Mouse (Mus musculus): ENCODE measurements around the gene Ncs1. TPM values are rescaled to one million over a fixed set of nuclear protein-coding genes. Genes with fewer than 3 reads are reported as not detected.

The Ncs1 gene
- polyA plus RNA-seq, 1 experiment from 2014 or later = 66.5 TPM

DNA sequence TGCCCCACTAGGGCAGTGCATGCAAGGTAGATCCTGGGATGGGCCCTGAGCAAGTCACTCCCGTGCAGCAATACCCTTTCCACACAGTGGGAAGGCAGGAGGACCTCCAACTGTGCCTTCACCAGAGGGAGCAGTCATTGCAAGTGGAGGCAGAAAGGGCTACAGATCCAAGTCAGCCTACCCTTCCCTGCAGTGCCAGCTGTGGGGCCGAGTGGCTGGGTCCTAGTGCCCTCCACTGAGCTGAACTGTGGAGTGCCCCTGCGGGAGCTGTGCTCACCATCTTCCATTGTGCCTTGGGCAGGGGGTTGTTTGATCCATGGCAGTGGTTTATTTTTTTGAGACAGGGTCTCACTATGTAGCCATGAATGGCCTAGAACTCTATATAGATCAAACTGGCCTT lies 34.4 kb upstream of the Ncs1 start:
- Histone ChIP-seq H3K36me3 (replicated peaks) (peaks cover 90% of the 10 kb centered on the region), H3K4me1 (peaks cover 14% of the 10 kb centered on the region), H3K4me3 (no peak overlapping the region), H3K27ac (replicated peaks) (peak overlapping the region; percentile 10; the same call in 1 of the 2 replicates), H3K9me3 (no peaks in the 10 kb centered on the region), H3K27me3 (replicated peaks; ENCODE audit: low read depth, poor library complexity, severe bottlenecking) (no peaks in the 10 kb centered on the region)
- no peak for DNase-seq (ENCODE audit: low spot score)
- 63% methylated on average over 3 of the region's 3 CpGs for WGBS

DNA sequence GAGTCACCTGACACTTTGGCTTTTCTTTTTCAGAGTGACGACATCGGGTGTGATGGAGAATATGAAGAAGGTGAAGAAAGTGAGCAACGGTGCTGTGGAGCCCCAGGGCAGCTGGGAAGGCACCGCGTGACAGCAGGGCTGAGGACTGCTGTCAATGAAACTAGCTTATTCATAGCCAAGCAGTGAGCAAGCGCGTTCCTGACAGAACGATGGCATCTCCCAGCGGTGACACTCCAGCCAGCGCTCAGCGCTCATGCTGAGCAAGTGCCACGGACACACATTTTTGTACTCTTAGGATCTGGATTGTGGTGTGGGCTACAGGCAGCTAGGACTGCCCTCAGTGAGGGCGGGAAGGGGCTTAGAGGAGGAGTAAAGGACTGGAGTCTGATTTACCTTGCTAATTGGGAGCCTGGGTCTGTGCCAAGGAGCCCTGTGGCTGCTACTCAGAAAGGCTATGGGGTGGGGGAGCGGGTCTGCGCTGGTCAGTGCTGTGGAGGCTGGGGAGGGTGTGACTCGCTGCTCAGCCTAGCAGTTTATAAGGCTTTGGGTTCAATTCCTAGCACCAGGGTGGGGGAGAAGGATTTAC lies 31.3 kb upstream of the Ncs1 start:
- WGBS = 88% methylated on average over 16 of the region's 16 CpGs
- Histone ChIP-seq H3K4me3 (no peak overlapping the region), H3K27me3 (replicated peaks; ENCODE audit: low read depth, poor library complexity, severe bottlenecking) (no peaks in the 10 kb centered on the region), H3K9me3 (no peaks in the 10 kb centered on the region), H3K4me1 (no peaks in the 10 kb centered on the region), H3K36me3 (replicated peaks) (peaks cover 71% of the 10 kb centered on the region), H3K27ac (replicated peaks) (no peak overlapping the region)
- no peak for DNase-seq (ENCODE audit: low spot score)

DNA sequence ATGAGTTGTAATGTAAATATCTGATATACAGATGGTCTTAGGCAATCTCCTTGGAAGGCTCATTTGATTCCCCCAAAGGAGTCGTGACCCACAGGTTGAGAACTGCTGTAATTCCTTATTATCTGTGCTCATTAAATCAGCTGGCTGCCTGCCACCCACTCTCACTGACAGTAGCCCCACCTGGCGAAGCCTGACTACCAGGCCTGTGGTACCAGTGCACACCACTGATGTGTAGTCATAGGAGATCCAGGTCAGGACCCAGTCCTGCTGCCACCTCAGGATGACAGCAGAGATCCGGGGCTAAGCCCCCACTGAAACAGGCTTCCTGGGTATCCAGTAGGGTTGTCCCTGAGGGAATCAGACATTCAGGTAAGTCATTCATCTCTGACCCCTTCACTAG lies 27.0 kb upstream of the Ncs1 start:
- no peak for DNase-seq (ENCODE audit: low spot score)
- 84% methylated on average over 3 of the region's 3 CpGs for WGBS
- H3K4me1 ChIP-seq = no peaks in the 10 kb centered on the region
- H3K9me3 ChIP-seq = no peaks in the 10 kb centered on the region
- no peaks in the 10 kb centered on the region for H3K27me3 ChIP-seq (replicated peaks; ENCODE audit: low read depth, poor library complexity, severe bottlenecking)
- no peak overlapping the region for H3K4me3 ChIP-seq
- no peak overlapping the region for H3K27ac ChIP-seq (replicated peaks)
- H3K36me3 ChIP-seq (replicated peaks) = peaks cover 32% of the 10 kb centered on the region

DNA sequence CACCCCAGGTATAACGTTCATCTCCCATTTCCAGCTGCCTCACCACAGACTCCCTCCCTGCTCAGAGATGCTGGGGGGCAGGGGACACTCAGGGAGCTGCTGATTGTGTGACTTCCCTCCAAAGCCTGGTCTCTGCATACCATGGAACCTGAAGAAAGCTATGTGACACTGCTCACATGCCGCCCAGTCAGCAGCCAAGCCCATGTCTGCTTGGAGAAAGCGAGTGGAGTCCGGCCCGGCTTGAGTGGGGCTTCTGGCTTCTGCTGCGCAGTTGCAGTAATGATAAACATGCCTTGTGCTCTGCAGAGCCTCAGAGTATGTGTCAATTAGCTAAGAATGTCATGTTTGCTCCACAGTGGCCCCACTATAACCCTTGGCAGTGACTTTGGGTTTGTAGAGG lies 26.2 kb upstream of the Ncs1 start:
- DNase-seq (ENCODE audit: low spot score) = no peak
- WGBS = 81% methylated on average over 6 of the region's 6 CpGs
- no peaks in the 10 kb centered on the region for H3K27me3 ChIP-seq (replicated peaks; ENCODE audit: low read depth, poor library complexity, severe bottlenecking)
- no peaks in the 10 kb centered on the region for H3K4me1 ChIP-seq
- no peak overlapping the region for H3K27ac ChIP-seq (replicated peaks)
- H3K4me3 ChIP-seq = no peak overlapping the region
- no peaks in the 10 kb centered on the region for H3K9me3 ChIP-seq
- H3K36me3 ChIP-seq (replicated peaks) = peaks cover 24% of the 10 kb centered on the region

DNA sequence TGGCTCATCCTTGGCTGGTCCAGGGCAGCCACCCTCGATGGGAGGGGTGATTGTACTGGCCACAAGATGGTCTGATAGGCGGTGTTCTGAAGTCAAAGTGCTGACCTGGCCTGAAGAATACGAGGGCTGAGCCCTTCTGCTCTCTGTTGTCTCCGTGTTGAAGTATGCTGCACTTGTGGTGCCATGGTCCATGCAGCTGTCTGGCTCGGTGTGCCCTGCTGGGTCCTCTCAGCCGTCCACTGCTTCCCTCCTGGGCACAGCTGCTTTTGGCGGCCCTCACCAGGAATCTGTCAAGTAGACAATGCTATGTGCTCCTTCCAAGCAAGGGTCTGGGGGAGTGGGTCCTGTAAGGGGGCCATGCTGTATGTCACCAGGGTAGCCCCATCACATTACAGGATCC lies 24.8 kb upstream of the Ncs1 start:
- H3K27ac ChIP-seq (replicated peaks) = no peak overlapping the region
- peaks cover 10% of the 10 kb centered on the region for H3K36me3 ChIP-seq (replicated peaks)
- H3K4me1 ChIP-seq = no peaks in the 10 kb centered on the region
- 73% methylated on average over 7 of the region's 7 CpGs for WGBS
- H3K4me3 ChIP-seq = no peak overlapping the region
- DNase-seq (ENCODE audit: low spot score) = no peak
- H3K9me3 ChIP-seq = peaks cover 3% of the 10 kb centered on the region; the same call in 1 of the 2 replicates
- H3K27me3 ChIP-seq (replicated peaks; ENCODE audit: low read depth, poor library complexity, severe bottlenecking) = no peaks in the 10 kb centered on the region

DNA sequence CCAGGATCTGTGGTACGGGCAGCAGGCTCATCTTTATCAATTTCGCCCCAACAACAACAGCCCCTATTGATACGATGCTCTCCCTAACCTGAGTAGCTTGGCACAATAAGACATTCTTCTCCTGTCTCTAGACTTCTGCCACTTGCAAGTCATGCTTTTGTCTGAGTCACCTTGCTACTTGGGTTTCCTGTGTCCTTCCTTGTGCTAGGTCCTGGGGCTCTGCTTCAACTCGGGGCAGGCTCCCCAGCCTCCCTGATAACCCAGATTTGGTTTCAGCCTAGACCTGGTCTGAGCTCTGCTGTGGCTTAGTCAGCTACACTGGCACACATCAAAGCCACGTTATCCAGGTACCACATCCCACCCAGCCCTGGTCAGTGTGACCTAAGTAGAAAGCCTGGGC lies 24.0 kb upstream of the Ncs1 start:
- no peak overlapping the region for H3K27ac ChIP-seq (replicated peaks)
- H3K4me1 ChIP-seq = no peaks in the 10 kb centered on the region
- no peaks in the 10 kb centered on the region for H3K27me3 ChIP-seq (replicated peaks; ENCODE audit: low read depth, poor library complexity, severe bottlenecking)
- no peak for DNase-seq (ENCODE audit: low spot score)
- WGBS = 85% methylated on average over 5 of the region's 5 CpGs
- no peak overlapping the region for H3K4me3 ChIP-seq
- H3K9me3 ChIP-seq = peaks cover 11% of the 10 kb centered on the region
- H3K36me3 ChIP-seq (replicated peaks) = 0 out of 2 replicates have a peak, but pooled peaks cover 5% of the 10 kb centered on the region

DNA sequence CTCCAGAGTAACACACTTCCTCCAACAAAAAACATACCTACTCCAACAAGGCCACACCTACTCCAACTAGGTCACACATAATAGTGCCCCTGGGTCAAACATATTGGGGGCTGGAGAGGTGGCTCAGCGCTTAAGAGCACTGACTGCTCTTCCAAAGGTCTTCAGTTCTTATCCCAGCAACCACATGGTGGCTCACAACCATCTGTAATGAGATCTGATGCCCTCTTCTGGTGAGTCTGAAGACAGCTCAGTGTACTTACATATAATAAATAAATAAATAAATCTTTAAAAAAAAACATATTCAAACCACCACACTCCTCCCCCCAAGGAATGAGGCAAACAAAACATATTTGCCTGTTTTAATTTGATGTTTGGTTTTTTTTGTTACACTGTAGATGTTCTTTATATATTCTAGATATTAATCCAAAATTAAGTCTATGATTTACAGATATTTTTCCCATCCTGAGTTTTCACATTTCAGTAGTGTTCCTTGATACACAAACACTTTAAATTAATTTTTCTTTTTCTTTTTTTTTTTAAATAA lies 16.8 kb upstream of the Ncs1 start:
- H3K27me3 ChIP-seq (replicated peaks; ENCODE audit: low read depth, poor library complexity, severe bottlenecking) = no peaks in the 10 kb centered on the region
- peaks cover 14% of the 10 kb centered on the region for H3K9me3 ChIP-seq
- no peaks in the 10 kb centered on the region for H3K36me3 ChIP-seq (replicated peaks)
- no peak for DNase-seq (ENCODE audit: low spot score)
- H3K4me1 ChIP-seq = no peaks in the 10 kb centered on the region
- no peak overlapping the region for H3K4me3 ChIP-seq
- 53% methylated on average over 1 of the region's 1 CpGs for WGBS
- H3K27ac ChIP-seq (replicated peaks) = no peak overlapping the region

DNA sequence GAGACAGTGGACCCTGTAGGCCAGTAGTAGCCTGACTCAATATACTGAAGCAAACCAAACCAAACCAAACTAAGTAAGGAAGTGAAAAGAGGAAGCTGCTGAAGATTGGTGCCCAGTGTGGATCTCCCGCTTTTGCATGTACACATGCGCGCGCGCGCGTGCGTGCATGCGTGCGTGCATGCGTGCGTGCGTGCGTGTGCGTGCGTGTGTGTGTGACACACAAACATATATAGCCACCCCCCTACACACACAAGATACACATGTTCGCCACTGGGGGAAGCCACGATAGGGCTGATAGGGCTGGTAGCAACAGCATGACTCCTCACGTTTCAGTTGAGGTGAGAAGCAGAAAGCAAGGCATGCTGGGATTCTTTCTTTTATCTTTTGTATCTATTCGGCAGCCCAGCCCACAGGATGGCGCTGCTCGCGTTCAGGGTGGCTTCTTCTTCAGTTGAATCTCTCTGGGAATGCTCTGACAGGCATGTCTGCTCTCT lies 6.4 kb upstream of the Ncs1 start:
- Histone ChIP-seq H3K9me3 (no peaks in the 10 kb centered on the region), H3K4me3 (peak overlapping the region; percentile 44), H3K27ac (replicated peaks) (peak overlapping the region; percentile 44; the same call in 1 of the 2 replicates), H3K4me1 (peaks cover 26% of the 10 kb centered on the region), H3K36me3 (replicated peaks) (no peaks in the 10 kb centered on the region), H3K27me3 (replicated peaks; ENCODE audit: low read depth, poor library complexity, severe bottlenecking) (peaks cover 28% of the 10 kb centered on the region)
- WGBS = 33% methylated on average over 23 of the region's 23 CpGs
- DNase-seq (ENCODE audit: low spot score) = peak; percentile 60

DNA sequence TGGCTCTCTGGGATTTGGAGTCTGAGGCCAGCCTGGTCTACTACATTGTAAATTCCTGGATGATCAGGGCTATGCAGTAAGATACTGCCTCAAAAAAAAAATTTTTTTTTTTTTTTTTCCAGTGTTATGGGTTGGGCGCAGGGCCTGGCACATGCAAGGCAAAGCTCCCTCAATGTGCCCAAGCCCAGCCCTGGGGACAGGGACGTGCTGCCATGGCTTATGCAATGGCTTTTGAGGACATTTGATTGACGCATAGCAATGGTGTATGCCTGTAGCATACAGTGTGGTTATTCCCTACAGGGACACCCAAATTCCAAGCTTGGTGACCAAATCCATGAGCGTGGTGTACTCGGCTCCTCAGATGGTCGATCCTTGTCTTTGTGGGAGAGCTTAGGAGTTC lies 5.8 kb upstream of the Ncs1 start:
- peaks cover 34% of the 10 kb centered on the region for H3K27me3 ChIP-seq (replicated peaks; ENCODE audit: low read depth, poor library complexity, severe bottlenecking)
- DNase-seq (ENCODE audit: low spot score) = no peak
- H3K27ac ChIP-seq (replicated peaks) = no peak overlapping the region
- peak overlapping the region; percentile 44 for H3K4me3 ChIP-seq
- peaks cover 32% of the 10 kb centered on the region for H3K4me1 ChIP-seq
- WGBS = 78% methylated on average over 6 of the region's 6 CpGs
- no peaks in the 10 kb centered on the region for H3K36me3 ChIP-seq (replicated peaks)
- no peaks in the 10 kb centered on the region for H3K9me3 ChIP-seq

DNA sequence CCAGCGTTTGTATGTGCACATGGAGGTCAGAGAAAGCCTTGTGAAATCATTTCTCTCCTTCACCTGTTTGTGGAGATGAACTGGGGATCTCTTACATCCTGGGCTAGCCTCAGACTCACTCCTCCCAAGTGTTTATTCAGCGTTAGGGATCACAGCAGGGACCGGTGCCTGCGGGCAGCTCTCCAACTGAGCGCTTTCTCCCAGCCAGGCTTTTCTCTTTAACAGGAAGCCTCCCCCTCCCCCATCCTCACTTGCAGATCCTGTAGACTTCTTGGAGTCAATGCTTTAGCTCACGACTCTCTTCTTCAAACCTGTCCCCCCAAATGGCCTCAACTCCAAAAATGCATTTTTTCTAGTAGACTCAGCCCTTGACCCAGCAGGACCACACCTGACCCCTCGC lies 4.0 kb upstream of the Ncs1 start:
- H3K4me1 ChIP-seq = peaks cover 47% of the 10 kb centered on the region

DNA sequence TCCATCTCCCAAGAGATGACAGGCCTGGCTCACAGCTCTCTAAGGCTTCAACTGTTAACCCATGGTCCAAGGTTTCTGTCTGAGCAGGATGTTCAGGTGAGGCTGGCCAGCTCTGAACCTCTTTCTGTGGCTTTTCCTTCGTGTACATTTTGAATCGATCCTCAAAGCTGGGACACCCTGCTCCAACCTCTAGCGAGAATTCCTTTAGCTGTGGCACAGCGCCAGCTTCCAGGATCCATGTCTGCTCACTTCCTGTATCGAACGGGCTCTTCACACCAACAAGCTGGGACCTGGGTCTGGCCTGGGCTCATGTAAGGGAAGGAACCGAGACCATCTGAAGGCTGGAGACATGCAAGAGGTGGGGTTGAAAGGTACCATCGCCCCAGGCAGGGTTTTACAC lies 1.4 kb upstream of the Ncs1 start:
- no peaks in the 10 kb centered on the region for H3K9me3 ChIP-seq
- no peak overlapping the region; the same call in 1 of the 2 replicates for H3K27ac ChIP-seq (replicated peaks)
- DNase-seq (ENCODE audit: low spot score) = no peak
- H3K36me3 ChIP-seq (replicated peaks) = peaks cover 17% of the 10 kb centered on the region
- 82% methylated on average over 8 of the region's 8 CpGs for WGBS
- peaks cover 39% of the 10 kb centered on the region for H3K27me3 ChIP-seq (replicated peaks; ENCODE audit: low read depth, poor library complexity, severe bottlenecking)
- H3K4me3 ChIP-seq = no peak overlapping the region
- H3K4me1 ChIP-seq = peaks cover 69% of the 10 kb centered on the region

More for the DNA sequence above, 4.0 kb upstream of the Ncs1 start:
- no peak overlapping the region for H3K4me3 ChIP-seq
- H3K27ac ChIP-seq (replicated peaks) = no peak overlapping the region
- WGBS = 7% methylated on average over 7 of the region's 7 CpGs
- no peaks in the 10 kb centered on the region for H3K36me3 ChIP-seq (replicated peaks)
- no peak for DNase-seq (ENCODE audit: low spot score)
- no peaks in the 10 kb centered on the region for H3K9me3 ChIP-seq
- H3K27me3 ChIP-seq (replicated peaks; ENCODE audit: low read depth, poor library complexity, severe bottlenecking) = peaks cover 39% of the 10 kb centered on the region

DNA sequence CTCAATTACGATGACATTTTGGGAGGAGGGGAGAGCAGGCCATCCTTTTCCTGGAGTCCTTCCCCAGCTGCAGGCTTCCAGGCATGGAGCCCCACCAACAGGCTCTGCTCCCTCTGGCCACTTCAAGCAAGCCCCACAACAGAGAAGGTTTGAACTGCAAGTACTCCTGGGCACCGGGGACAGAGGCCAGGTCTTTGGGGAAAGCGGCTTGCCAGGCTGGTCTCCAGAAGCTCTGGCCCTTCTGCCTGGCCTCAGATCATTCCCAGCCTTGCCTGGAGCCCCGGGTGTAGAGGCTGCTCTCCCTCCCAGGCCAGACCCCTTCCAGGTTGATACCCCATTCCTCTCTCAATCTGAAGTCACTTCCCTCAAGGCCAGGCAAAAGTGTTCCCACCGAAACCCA lies 572 bp upstream of the Ncs1 start:
- H3K27me3 ChIP-seq (replicated peaks; ENCODE audit: low read depth, poor library complexity, severe bottlenecking) = peaks cover 39% of the 10 kb centered on the region
- no peak for DNase-seq (ENCODE audit: low spot score)
- peak overlapping the region; percentile 98 for H3K4me3 ChIP-seq
- H3K4me1 ChIP-seq = peaks cover 70% of the 10 kb centered on the region
- H3K27ac ChIP-seq (replicated peaks) = peak overlapping the region; percentile 94
- no peaks in the 10 kb centered on the region for H3K9me3 ChIP-seq
- 8% methylated on average over 5 of the region's 5 CpGs for WGBS
- peaks cover 25% of the 10 kb centered on the region for H3K36me3 ChIP-seq (replicated peaks)

DNA sequence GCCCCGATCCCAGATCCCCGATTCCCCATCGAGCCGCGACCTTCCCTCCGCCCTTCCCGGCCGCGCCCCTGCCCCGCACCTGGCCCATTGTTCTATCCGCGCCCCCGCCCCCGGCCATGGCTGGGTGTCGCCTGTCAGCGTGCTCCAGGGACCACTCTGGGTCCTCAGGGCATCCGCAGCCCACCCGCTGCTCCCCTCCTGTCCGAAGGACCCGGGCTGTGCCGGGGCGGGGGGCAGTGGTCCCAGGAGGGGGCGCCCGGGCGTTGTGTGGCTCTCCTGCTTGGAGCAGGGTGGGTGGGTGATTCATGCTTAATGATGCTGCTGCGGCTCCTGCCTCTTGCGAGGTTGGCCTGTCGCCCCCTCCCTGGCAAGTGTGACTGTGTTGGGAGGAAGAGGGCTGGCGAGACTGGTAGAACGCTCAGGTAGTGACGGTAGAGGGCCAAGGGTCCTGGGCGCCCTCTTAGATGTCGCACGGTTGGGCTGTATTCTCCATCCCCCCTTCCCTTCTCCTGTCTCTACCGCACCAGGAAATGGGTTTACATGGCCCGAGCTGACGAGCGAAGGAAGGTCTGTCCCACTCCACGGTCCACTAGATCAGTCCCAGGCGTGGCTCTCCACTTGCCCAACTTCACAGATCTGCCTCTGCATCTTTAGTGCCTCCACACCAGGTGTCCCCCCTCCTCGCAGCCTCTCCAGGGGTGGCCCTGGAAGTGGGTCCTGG lies 788 bp downstream of the Ncs1 start:
- peaks cover 38% of the 10 kb centered on the region for H3K36me3 ChIP-seq (replicated peaks)
- DNase-seq (ENCODE audit: low spot score) = peak; percentile 72
- H3K27me3 ChIP-seq (replicated peaks; ENCODE audit: low read depth, poor library complexity, severe bottlenecking) = peaks cover 37% of the 10 kb centered on the region
- H3K27ac ChIP-seq (replicated peaks) = peak overlapping the region; percentile 94
- WGBS = under 1% methylated on average over 41 of the region's 41 CpGs
- H3K9me3 ChIP-seq = no peaks in the 10 kb centered on the region
- peaks cover 74% of the 10 kb centered on the region for H3K4me1 ChIP-seq
- H3K4me3 ChIP-seq = peak overlapping the region; percentile 98

All from embryonic facial prominence, embryonic 10.5 days (tissue).